Mouse (Mus musculus): ENCODE measurements around the gene Ppara. TPM values are rescaled to one million over a fixed set of nuclear protein-coding genes. Genes with fewer than 3 reads are reported as not detected.

Gene Ppara
- polyA plus RNA-seq, 1 experiment from 2014 or later = 0.45 TPM

- Histone ChIP-seq H3K9me3 (replicated peaks) (no peaks in the 10 kb centered on the region), H3K4me1 (peaks cover 18% of the 10 kb centered on the region), H3K27me3 (ENCODE audit: low read depth, poor library complexity, severe bottlenecking) (peaks cover 20% of the 10 kb centered on the region), H3K4me3 (no peak overlapping the region), H3K36me3 (no peaks in the 10 kb centered on the region), H3K27ac (no peak overlapping the region)
- 91% methylated on average over 7 of the region's 7 CpGs for WGBS
- no peak for DNase-seq (ENCODE audit: low spot score)
Observed at GRCm38 (mm10) chr15:85707458-85708030, 27.2 kb upstream of the Ppara start.

GRCm38 (mm10) chr15:85708217-85708616 lies 26.6 kb upstream of the Ppara start:
- Histone ChIP-seq H3K4me1 (peaks cover 13% of the 10 kb centered on the region), H3K27ac (no peak overlapping the region), H3K27me3 (ENCODE audit: low read depth, poor library complexity, severe bottlenecking) (peaks cover 16% of the 10 kb centered on the region), H3K4me3 (no peak overlapping the region), H3K36me3 (no peaks in the 10 kb centered on the region), H3K9me3 (replicated peaks) (no peaks in the 10 kb centered on the region)
- 88% methylated on average over 2 of the region's 2 CpGs for WGBS
- no peak for DNase-seq (ENCODE audit: low spot score)

GRCm38 (mm10) chr15:85708843-85709242 lies 25.9 kb upstream of the Ppara start:
- H3K27me3 ChIP-seq (ENCODE audit: low read depth, poor library complexity, severe bottlenecking) = peaks cover 16% of the 10 kb centered on the region
- DNase-seq (ENCODE audit: low spot score) = no peak
- H3K36me3 ChIP-seq = no peaks in the 10 kb centered on the region
- H3K9me3 ChIP-seq (replicated peaks) = no peaks in the 10 kb centered on the region
- H3K4me1 ChIP-seq = peaks cover 9% of the 10 kb centered on the region; the same call in 1 of the 2 replicates
- H3K4me3 ChIP-seq = no peak overlapping the region
- 86% methylated on average over 4 of the region's 4 CpGs for WGBS
- no peak overlapping the region for H3K27ac ChIP-seq

GRCm38 (mm10) chr15:85709268-85709973 lies 25.4 kb upstream of the Ppara start:
- Histone ChIP-seq H3K4me3 (no peak overlapping the region), H3K27ac (no peak overlapping the region), H3K27me3 (ENCODE audit: low read depth, poor library complexity, severe bottlenecking) (peaks cover 16% of the 10 kb centered on the region), H3K4me1 (peaks cover 9% of the 10 kb centered on the region; the same call in 1 of the 2 replicates), H3K36me3 (no peaks in the 10 kb centered on the region), H3K9me3 (replicated peaks) (no peaks in the 10 kb centered on the region)
- DNase-seq (ENCODE audit: low spot score) = peak; percentile 84
- WGBS = 41% methylated on average over 10 of the region's 10 CpGs

GRCm38 (mm10) chr15:85710179-85710578 lies 24.6 kb upstream of the Ppara start:
- Histone ChIP-seq H3K4me3 (no peak overlapping the region), H3K27ac (no peak overlapping the region), H3K9me3 (replicated peaks) (no peaks in the 10 kb centered on the region), H3K27me3 (ENCODE audit: low read depth, poor library complexity, severe bottlenecking) (peaks cover 16% of the 10 kb centered on the region), H3K36me3 (no peaks in the 10 kb centered on the region), H3K4me1 (peaks cover 9% of the 10 kb centered on the region; the same call in 1 of the 2 replicates)
- peak; percentile 85 for DNase-seq (ENCODE audit: low spot score)
- 5% methylated on average over 7 of the region's 8 CpGs for WGBS

- Histone ChIP-seq H3K27me3 (ENCODE audit: low read depth, poor library complexity, severe bottlenecking) (peaks cover 16% of the 10 kb centered on the region), H3K27ac (no peak overlapping the region), H3K36me3 (no peaks in the 10 kb centered on the region), H3K9me3 (replicated peaks) (no peaks in the 10 kb centered on the region), H3K4me1 (peaks cover 7% of the 10 kb centered on the region; the same call in 1 of the 2 replicates), H3K4me3 (no peak overlapping the region)
- WGBS = 79% methylated on average over 17 of the region's 17 CpGs
- no peak for DNase-seq (ENCODE audit: low spot score)
Observed at GRCm38 (mm10) chr15:85710641-85711580, 23.9 kb upstream of the Ppara start.

GRCm38 (mm10) chr15:85712565-85713168 lies 22.1 kb upstream of the Ppara start:
- no peaks in the 10 kb centered on the region for H3K36me3 ChIP-seq
- peak; percentile 47 for DNase-seq (ENCODE audit: low spot score)
- 0 out of 2 replicates have a peak, but pooled peaks cover 3% of the 10 kb centered on the region for H3K4me1 ChIP-seq
- no peak overlapping the region for H3K4me3 ChIP-seq
- H3K27ac ChIP-seq = no peak overlapping the region
- H3K9me3 ChIP-seq (replicated peaks) = no peaks in the 10 kb centered on the region
- peaks cover 19% of the 10 kb centered on the region for H3K27me3 ChIP-seq (ENCODE audit: low read depth, poor library complexity, severe bottlenecking)
- 41% methylated on average over 5 of the region's 5 CpGs for WGBS

GRCm38 (mm10) chr15:85713417-85713816 lies 21.4 kb upstream of the Ppara start:
- no peak for DNase-seq (ENCODE audit: low spot score)
- H3K27me3 ChIP-seq (ENCODE audit: low read depth, poor library complexity, severe bottlenecking) = peaks cover 19% of the 10 kb centered on the region
- WGBS = 91% methylated on average over 9 of the region's 9 CpGs
- H3K27ac ChIP-seq = no peak overlapping the region
- H3K36me3 ChIP-seq = no peaks in the 10 kb centered on the region
- no peak overlapping the region for H3K4me3 ChIP-seq
- no peaks in the 10 kb centered on the region for H3K9me3 ChIP-seq (replicated peaks)
- 0 out of 2 replicates have a peak, but pooled peaks cover 3% of the 10 kb centered on the region for H3K4me1 ChIP-seq

GRCm38 (mm10) chr15:85715059-85715458 lies 19.7 kb upstream of the Ppara start:
- 82% methylated on average over 3 of the region's 3 CpGs for WGBS
- Histone ChIP-seq H3K27me3 (ENCODE audit: low read depth, poor library complexity, severe bottlenecking) (peaks cover 21% of the 10 kb centered on the region), H3K4me3 (no peak overlapping the region), H3K36me3 (no peaks in the 10 kb centered on the region), H3K27ac (no peak overlapping the region), H3K9me3 (replicated peaks) (no peaks in the 10 kb centered on the region), H3K4me1 (no peaks in the 10 kb centered on the region)
- DNase-seq (ENCODE audit: low spot score) = no peak

- no peaks in the 10 kb centered on the region for H3K9me3 ChIP-seq (replicated peaks)
- peak; percentile 89 for DNase-seq (ENCODE audit: low spot score)
- H3K4me3 ChIP-seq = no peak overlapping the region
- peaks cover 22% of the 10 kb centered on the region for H3K27me3 ChIP-seq (ENCODE audit: low read depth, poor library complexity, severe bottlenecking)
- WGBS = 12% methylated on average over 7 of the region's 7 CpGs
- no peaks in the 10 kb centered on the region for H3K36me3 ChIP-seq
- no peaks in the 10 kb centered on the region for H3K4me1 ChIP-seq
- no peak overlapping the region for H3K27ac ChIP-seq
Observed at GRCm38 (mm10) chr15:85716045-85716444, 18.7 kb upstream of the Ppara start.

GRCm38 (mm10) chr15:85716591-85716990 lies 18.2 kb upstream of the Ppara start:
- Histone ChIP-seq H3K27me3 (ENCODE audit: low read depth, poor library complexity, severe bottlenecking) (peaks cover 17% of the 10 kb centered on the region), H3K4me1 (no peaks in the 10 kb centered on the region), H3K4me3 (no peak overlapping the region), H3K36me3 (no peaks in the 10 kb centered on the region), H3K27ac (no peak overlapping the region), H3K9me3 (replicated peaks) (no peaks in the 10 kb centered on the region)
- 82% methylated on average over 5 of the region's 5 CpGs for WGBS
- DNase-seq (ENCODE audit: low spot score) = no peak

GRCm38 (mm10) chr15:85717008-85717407 lies 17.8 kb upstream of the Ppara start:
- WGBS = 72% methylated on average over 4 of the region's 4 CpGs
- H3K27ac ChIP-seq = no peak overlapping the region
- peaks cover 13% of the 10 kb centered on the region for H3K27me3 ChIP-seq (ENCODE audit: low read depth, poor library complexity, severe bottlenecking)
- no peaks in the 10 kb centered on the region for H3K36me3 ChIP-seq
- no peak for DNase-seq (ENCODE audit: low spot score)
- no peaks in the 10 kb centered on the region for H3K9me3 ChIP-seq (replicated peaks)
- no peak overlapping the region for H3K4me3 ChIP-seq
- H3K4me1 ChIP-seq = no peaks in the 10 kb centered on the region
